Mouse (Mus musculus): Measurements from ENCODE around the gene Pde3a. TPM values are rescaled to one million over a fixed set of nuclear protein-coding genes. Genes with fewer than 3 reads are reported as not detected.

Gene Pde3a
- polyA plus RNA-seq, 1 experiment, result 2.7 TPM

GRCm38 (mm10) chr6:141372697-141373096, 123.6 kb downstream of the Pde3a start:
- peak; percentile 39; the same call in 1 of the 2 replicates for TF ChIP-seq CTCF (IDR thresholded peaks at IDR 0.05; ENCODE audit: borderline replicate concordance, extremely low read depth, insufficient read depth, insufficient read length)
- no peak for TF ChIP-seq POLR2A (IDR thresholded peaks at IDR 0.05; ENCODE audit: borderline replicate concordance, extremely low read depth, insufficient read depth, insufficient read length, poor library complexity, severe bottlenecking)
- DNase-seq (ENCODE audit: low read depth), result peak; percentile 34

GRCm38 (mm10) chr6:141374469-141375057, 125.5 kb downstream of the Pde3a start:
- peak; percentile 54 for DNase-seq (ENCODE audit: low read depth)

GRCm38 (mm10) chr6:141375155-141375554, 126.1 kb downstream of the Pde3a start:
- no peak for TF ChIP-seq POLR2A (IDR thresholded peaks at IDR 0.05; ENCODE audit: borderline replicate concordance, extremely low read depth, insufficient read depth, insufficient read length, poor library complexity, severe bottlenecking)
- TF ChIP-seq CTCF (IDR thresholded peaks at IDR 0.05; ENCODE audit: borderline replicate concordance, extremely low read depth, insufficient read depth, insufficient read length), result no peak; the same call in 1 of the 2 replicates
- DNase-seq (ENCODE audit: low read depth), result peak; percentile 20

More at GRCm38 (mm10) chr6:141374469-141375057, 125.5 kb downstream of the Pde3a start:
- TF ChIP-seq POLR2A (IDR thresholded peaks at IDR 0.05; ENCODE audit: borderline replicate concordance, extremely low read depth, insufficient read depth, insufficient read length, poor library complexity, severe bottlenecking), result no peak

GRCm38 (mm10) chr6:141380927-141381326, 131.9 kb downstream of the Pde3a start:
- DNase-seq (ENCODE audit: low read depth), result peak; percentile 71
- TF ChIP-seq POLR2A (IDR thresholded peaks at IDR 0.05; ENCODE audit: borderline replicate concordance, extremely low read depth, insufficient read depth, insufficient read length, poor library complexity, severe bottlenecking), result no peak
- TF ChIP-seq CTCF (IDR thresholded peaks at IDR 0.05; ENCODE audit: borderline replicate concordance, extremely low read depth, insufficient read depth, insufficient read length), result no peak

GRCm38 (mm10) chr6:141381473-141381872, 132.4 kb downstream of the Pde3a start:
- TF ChIP-seq CTCF (IDR thresholded peaks at IDR 0.05; ENCODE audit: borderline replicate concordance, extremely low read depth, insufficient read depth, insufficient read length) (no peak), POLR2A (IDR thresholded peaks at IDR 0.05; ENCODE audit: borderline replicate concordance, extremely low read depth, insufficient read depth, insufficient read length, poor library complexity, severe bottlenecking) (no peak)
- peak; percentile 73 for DNase-seq (ENCODE audit: low read depth)

- no peak for DNase-seq (ENCODE audit: low read depth)
- no peak for TF ChIP-seq CTCF (IDR thresholded peaks at IDR 0.05; ENCODE audit: borderline replicate concordance, extremely low read depth, insufficient read depth, insufficient read length)
- TF ChIP-seq POLR2A (IDR thresholded peaks at IDR 0.05; ENCODE audit: borderline replicate concordance, extremely low read depth, insufficient read depth, insufficient read length, poor library complexity, severe bottlenecking), result no peak
Observed at GRCm38 (mm10) chr6:141381881-141382370, 132.9 kb downstream of the Pde3a start.

- TF ChIP-seq CTCF (IDR thresholded peaks at IDR 0.05; ENCODE audit: borderline replicate concordance, extremely low read depth, insufficient read depth, insufficient read length), result no peak
- TF ChIP-seq POLR2A (IDR thresholded peaks at IDR 0.05; ENCODE audit: borderline replicate concordance, extremely low read depth, insufficient read depth, insufficient read length, poor library complexity, severe bottlenecking), result no peak
- no peak for DNase-seq (ENCODE audit: low read depth)
Observed at GRCm38 (mm10) chr6:141388104-141388503, 139.0 kb downstream of the Pde3a start.

- no peak for DNase-seq (ENCODE audit: low read depth)
- TF ChIP-seq CTCF (IDR thresholded peaks at IDR 0.05; ENCODE audit: borderline replicate concordance, extremely low read depth, insufficient read depth, insufficient read length) (no peak), POLR2A (IDR thresholded peaks at IDR 0.05; ENCODE audit: borderline replicate concordance, extremely low read depth, insufficient read depth, insufficient read length, poor library complexity, severe bottlenecking) (no peak)
Observed at GRCm38 (mm10) chr6:141395926-141396325, 146.9 kb downstream of the Pde3a start.

- DNase-seq (ENCODE audit: low read depth), result peak; percentile 61
- no peak for TF ChIP-seq POLR2A (IDR thresholded peaks at IDR 0.05; ENCODE audit: borderline replicate concordance, extremely low read depth, insufficient read depth, insufficient read length, poor library complexity, severe bottlenecking)
- no peak for TF ChIP-seq CTCF (IDR thresholded peaks at IDR 0.05; ENCODE audit: borderline replicate concordance, extremely low read depth, insufficient read depth, insufficient read length)
Observed at GRCm38 (mm10) chr6:141399411-141399810, 150.3 kb downstream of the Pde3a start.

- DNase-seq (ENCODE audit: low read depth), result peak; percentile 72
- TF ChIP-seq POLR2A (IDR thresholded peaks at IDR 0.05; ENCODE audit: borderline replicate concordance, extremely low read depth, insufficient read depth, insufficient read length, poor library complexity, severe bottlenecking) (no peak), CTCF (IDR thresholded peaks at IDR 0.05; ENCODE audit: borderline replicate concordance, extremely low read depth, insufficient read depth, insufficient read length) (no peak)
Observed at GRCm38 (mm10) chr6:141403943-141404342, 154.9 kb downstream of the Pde3a start.

GRCm38 (mm10) chr6:141404649-141405048, 155.6 kb downstream of the Pde3a start:
- peak; percentile 59 for DNase-seq (ENCODE audit: low read depth)
- TF ChIP-seq CTCF (IDR thresholded peaks at IDR 0.05; ENCODE audit: borderline replicate concordance, extremely low read depth, insufficient read depth, insufficient read length) (no peak), POLR2A (IDR thresholded peaks at IDR 0.05; ENCODE audit: borderline replicate concordance, extremely low read depth, insufficient read depth, insufficient read length, poor library complexity, severe bottlenecking) (no peak)

- no peak for DNase-seq (ENCODE audit: low read depth)
Observed at GRCm38 (mm10) chr6:141405496-141405895, 156.4 kb downstream of the Pde3a start.

More at GRCm38 (mm10) chr6:141405496-141405895, 156.4 kb downstream of the Pde3a start:
- TF ChIP-seq POLR2A (IDR thresholded peaks at IDR 0.05; ENCODE audit: borderline replicate concordance, extremely low read depth, insufficient read depth, insufficient read length, poor library complexity, severe bottlenecking), result no peak
- no peak for TF ChIP-seq CTCF (IDR thresholded peaks at IDR 0.05; ENCODE audit: borderline replicate concordance, extremely low read depth, insufficient read depth, insufficient read length)
